Mouse (Mus musculus): ENCODE measurements around the gene Pld5.

Gene Pld5

GRCm38 (mm10) chr1:176274667-176275610 is at the start of gene Pld5:
Pld5 (minus strand) TSS chr1:176275312.
- DNase-seq, result peak; percentile 16

GRCm38 (mm10) chr1:176315063-176315462 is 40.0 kb upstream of the Pld5 start:
- no peak for DNase-seq

GRCm38 (mm10) chr1:176310174-176310573 is 35.1 kb upstream of the Pld5 start:
- no peak for DNase-seq

- DNase-seq, result peak; percentile 5
Measured at GRCm38 (mm10) chr1:176289396-176289795, 14.3 kb upstream of the Pld5 start.

- no peak for DNase-seq
Measured at GRCm38 (mm10) chr1:176275611-176275980, 484 bp upstream of the Pld5 start.

GRCm38 (mm10) chr1:176248717-176249030 is 26.4 kb downstream of the Pld5 start:
- no peak for DNase-seq

GRCm38 (mm10) chr1:176247885-176248716 is 27.0 kb downstream of the Pld5 start:
- no peak for DNase-seq

GRCm38 (mm10) chr1:176239199-176239598 is 35.9 kb downstream of the Pld5 start:
- no peak for DNase-seq

- peak; percentile 6 for DNase-seq
Measured at GRCm38 (mm10) chr1:176223794-176224193, 51.3 kb downstream of the Pld5 start.

- peak; percentile 73 for DNase-seq
Measured at GRCm38 (mm10) chr1:176223196-176223595, 51.9 kb downstream of the Pld5 start.

- DNase-seq, result no peak
Measured at GRCm38 (mm10) chr1:176218217-176218616, 56.9 kb downstream of the Pld5 start.

- peak; percentile 8 for DNase-seq
Measured at GRCm38 (mm10) chr1:176213645-176214221, 61.4 kb downstream of the Pld5 start.

GRCm38 (mm10) chr1:176212922-176213644 is 62.0 kb downstream of the Pld5 start:
- no peak for DNase-seq

GRCm38 (mm10) chr1:176210803-176211202 is 64.3 kb downstream of the Pld5 start:
- no peak for DNase-seq

- no peak for DNase-seq
Measured at GRCm38 (mm10) chr1:176208014-176208413, 67.1 kb downstream of the Pld5 start.

GRCm38 (mm10) chr1:176202360-176202759 is 72.8 kb downstream of the Pld5 start:
- no peak for DNase-seq

- no peak for DNase-seq
Measured at GRCm38 (mm10) chr1:176197036-176197766, 77.9 kb downstream of the Pld5 start.

- no peak for DNase-seq
Measured at GRCm38 (mm10) chr1:176196341-176196740, 78.8 kb downstream of the Pld5 start.

GRCm38 (mm10) chr1:176194727-176195126 is 80.4 kb downstream of the Pld5 start:
- DNase-seq, result no peak

- DNase-seq, result peak; percentile 3
Measured at GRCm38 (mm10) chr1:176183991-176184390, 91.1 kb downstream of the Pld5 start.

GRCm38 (mm10) chr1:176174971-176175370 is 100.1 kb downstream of the Pld5 start:
- no peak for DNase-seq

- DNase-seq, result no peak
Measured at GRCm38 (mm10) chr1:176167784-176168183, 107.3 kb downstream of the Pld5 start.
